Mouse (Mus musculus): ENCODE measurements around the gene Cmss1.

Gene Cmss1

DNA sequence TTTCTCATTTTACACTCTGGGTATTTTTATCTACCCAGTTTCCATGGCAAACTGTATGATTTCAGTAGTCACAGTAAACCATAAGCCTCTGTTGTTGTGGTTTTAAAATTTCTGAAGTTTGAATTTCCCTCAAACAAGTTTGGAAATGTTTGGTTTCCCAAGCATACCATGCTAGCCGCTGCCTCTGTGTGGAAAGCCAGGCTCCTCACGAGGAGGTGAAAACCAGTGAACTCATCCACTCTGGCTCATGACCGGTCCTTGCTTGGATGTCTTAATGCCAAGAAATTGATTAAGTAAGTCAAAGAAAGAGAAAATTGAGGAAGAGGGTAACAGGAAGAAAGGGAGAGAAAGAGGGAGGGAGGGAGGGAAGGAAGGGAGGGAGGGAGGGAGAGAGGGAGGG is 48.4 kb downstream of the Cmss1 start:
- no peak for DNase-seq (ENCODE audit: low read depth)

GRCm38 (mm10) chr16:57556244-57556643 is 50.4 kb downstream of the Cmss1 start:
- DNase-seq (ENCODE audit: low read depth) = no peak

GRCm38 (mm10) chr16:57555667-57556066 is 51.0 kb downstream of the Cmss1 start:
- DNase-seq (ENCODE audit: low read depth) = no peak

GRCm38 (mm10) chr16:57554886-57555400 is 51.7 kb downstream of the Cmss1 start:
- DNase-seq (ENCODE audit: low read depth) = no peak

DNA sequence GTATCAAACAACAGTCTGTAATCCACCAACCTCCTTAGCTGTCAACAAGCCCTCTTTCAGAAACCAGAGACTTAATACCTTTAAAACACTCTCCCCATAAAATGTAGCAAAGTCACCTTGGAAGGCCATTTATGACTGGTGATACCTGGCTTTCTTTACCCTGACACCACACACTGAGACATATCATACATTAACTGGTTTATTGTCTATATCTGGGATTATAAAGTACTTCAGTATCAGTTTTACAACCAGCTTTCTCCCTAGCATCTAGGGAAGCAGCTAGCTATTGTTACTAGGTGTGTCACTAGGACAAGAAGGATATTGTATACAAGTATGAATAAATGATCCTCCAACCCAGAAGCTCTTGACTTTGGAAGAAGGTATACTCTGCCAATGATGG is 53.4 kb downstream of the Cmss1 start:
- no peak for DNase-seq (ENCODE audit: low read depth)

- no peak for DNase-seq (ENCODE audit: low read depth)
Measured at GRCm38 (mm10) chr16:57552709-57553108, 54.0 kb downstream of the Cmss1 start.

DNA sequence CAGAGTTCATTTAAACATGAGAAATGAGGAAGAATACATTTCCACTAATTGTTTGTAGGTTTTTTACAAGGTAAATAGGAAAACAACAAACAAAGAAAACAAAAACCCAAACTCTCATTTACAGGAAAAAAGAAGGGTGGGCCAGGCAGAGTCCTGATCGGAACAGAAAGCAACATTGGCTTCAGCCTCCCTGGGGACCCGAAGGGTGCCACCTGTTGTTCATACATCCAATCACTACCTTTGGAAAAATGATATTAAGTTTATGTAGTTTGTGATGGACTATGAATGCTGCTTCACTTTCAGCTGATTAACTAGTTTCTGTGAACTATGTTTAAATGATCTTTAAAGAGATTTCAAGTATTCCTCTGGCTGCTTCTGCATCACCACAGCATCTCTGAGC is 55.0 kb downstream of the Cmss1 start:
- DNase-seq (ENCODE audit: low read depth) = no peak

DNA sequence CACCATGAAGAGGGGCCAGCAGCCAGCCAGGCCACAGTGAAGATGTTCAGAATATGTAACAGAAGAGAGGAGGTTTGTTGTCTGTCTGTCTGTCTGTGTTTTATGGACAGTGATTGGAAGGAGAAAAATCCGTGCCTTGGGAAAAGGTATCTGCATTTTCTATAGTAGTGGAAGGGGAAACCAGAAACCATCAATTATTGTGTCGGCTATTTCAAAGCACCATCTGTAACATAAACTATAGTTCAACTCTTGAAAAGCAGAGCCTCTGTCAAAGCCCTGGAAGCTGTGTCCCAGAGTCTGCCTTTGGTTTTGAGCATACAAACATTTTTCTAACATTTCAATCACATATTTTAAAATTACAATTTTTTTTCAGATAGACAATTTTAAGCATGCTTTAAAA is 55.8 kb downstream of the Cmss1 start:
- no peak for DNase-seq (ENCODE audit: low read depth)

DNA sequence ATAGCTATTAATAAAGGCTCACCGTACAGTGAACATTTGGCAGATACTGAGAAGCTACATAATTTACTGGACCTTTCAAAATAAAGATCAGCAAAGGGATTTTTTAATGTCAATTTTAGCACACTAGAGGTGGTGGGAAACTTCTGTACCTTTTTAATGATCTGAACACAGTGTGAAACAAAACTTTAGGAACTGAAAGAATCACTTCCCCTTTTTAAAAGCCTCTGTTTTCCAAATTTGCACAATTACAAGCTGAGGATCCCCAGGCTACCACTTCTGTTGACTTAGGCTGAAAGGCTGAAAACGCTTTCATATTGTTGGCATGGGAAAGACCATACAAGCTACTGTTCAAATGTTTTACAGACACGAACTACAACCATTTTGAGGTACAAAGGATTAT is 56.6 kb downstream of the Cmss1 start:
- peak; percentile 23 for DNase-seq (ENCODE audit: low read depth)

DNA sequence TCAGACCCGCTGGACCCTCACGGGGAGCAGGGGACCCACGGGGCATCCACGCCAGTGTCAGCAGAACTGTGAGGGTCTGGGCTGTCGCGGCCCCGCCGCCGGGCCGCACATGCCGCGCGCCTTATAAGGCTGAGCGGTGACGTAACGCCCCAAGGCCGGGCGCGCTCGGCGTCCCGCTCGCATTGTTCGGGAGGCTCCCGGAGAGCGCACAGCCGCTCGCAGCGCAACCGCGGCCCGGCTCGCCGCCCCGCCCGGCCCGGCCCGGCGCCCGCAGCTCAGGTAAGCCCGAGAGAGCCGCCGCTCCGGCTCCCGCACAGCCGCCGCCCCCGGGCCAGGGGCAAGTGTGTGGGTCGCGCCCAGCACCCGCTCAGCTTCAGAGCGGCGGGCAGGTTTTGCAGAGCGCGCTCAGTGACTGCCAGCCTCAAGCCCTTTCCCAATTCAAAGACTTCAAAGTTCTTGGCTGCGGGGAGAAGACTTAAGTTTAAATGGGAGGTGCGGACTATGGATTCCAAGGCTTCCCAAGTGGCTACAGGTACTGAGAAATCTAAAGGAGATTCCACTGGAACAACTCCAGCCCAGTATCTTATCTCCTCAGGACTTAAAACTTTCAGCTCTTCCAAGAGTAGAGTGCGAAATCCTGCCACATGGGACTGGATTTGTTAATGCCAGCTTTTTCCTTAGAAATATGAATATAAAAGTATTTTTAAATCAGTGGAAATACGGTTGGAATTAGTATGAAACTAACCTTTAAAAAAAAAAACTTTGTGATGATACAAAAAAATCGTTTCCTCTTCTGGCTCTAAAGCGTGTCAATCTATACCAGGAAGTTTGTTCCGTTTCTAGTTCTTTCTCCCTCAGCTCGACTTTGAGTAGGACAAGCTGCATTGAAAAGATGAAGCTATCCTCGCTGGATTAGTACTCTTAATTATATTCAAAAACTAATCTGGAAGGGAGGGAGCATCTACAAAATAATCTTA is 57.3 kb downstream of the Cmss1 start:
- peak; percentile 77 for DNase-seq (ENCODE audit: low read depth)

DNA sequence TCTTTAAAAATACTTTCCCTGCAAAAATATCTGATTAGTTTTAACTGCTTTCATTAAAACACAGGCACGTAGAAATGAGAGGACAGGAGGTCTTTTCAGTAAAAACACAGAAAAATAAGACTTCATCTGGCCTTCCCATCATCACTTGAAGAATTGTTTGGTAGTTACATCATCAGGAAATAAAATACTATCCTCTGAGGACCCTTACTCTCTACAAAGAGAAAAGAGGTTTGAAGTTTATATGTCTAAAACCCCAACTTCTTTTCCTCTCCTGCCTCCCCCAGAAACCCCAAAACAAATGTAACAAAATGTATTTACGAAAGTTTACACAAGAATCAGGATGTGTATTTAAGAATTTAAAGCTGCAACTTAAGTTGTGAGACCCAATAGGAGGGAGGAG is 58.1 kb downstream of the Cmss1 start:
- DNase-seq (ENCODE audit: low read depth) = no peak

- no peak for DNase-seq (ENCODE audit: low read depth)
Measured at GRCm38 (mm10) chr16:57546355-57546754, 60.3 kb downstream of the Cmss1 start.

DNA sequence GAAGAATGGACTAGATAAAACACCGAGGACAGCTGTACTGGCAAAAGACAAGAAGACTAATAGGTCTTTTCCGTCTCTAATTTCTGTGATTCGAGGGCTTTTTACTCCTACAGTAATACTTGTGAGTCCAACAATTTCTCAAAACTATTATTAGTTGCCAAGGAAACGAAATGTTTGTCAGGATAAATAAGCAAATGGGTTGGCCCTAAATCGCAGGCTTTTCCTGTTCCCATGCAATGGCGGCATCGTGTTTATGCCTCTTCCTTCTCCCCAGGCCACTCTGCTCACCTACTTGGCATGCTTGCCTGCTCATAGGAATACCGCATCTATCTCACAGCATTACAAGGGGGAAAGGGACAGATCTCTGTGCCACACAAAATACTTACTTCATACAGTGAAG is 62.2 kb downstream of the Cmss1 start:
- DNase-seq (ENCODE audit: low read depth) = no peak

GRCm38 (mm10) chr16:57543243-57543642 is 63.4 kb downstream of the Cmss1 start:
- no peak for DNase-seq (ENCODE audit: low read depth)

- DNase-seq (ENCODE audit: low read depth) = no peak
Measured at GRCm38 (mm10) chr16:57536511-57536910, 70.2 kb downstream of the Cmss1 start.

GRCm38 (mm10) chr16:57534811-57535210 is 71.9 kb downstream of the Cmss1 start:
- DNase-seq (ENCODE audit: low read depth) = no peak

DNA sequence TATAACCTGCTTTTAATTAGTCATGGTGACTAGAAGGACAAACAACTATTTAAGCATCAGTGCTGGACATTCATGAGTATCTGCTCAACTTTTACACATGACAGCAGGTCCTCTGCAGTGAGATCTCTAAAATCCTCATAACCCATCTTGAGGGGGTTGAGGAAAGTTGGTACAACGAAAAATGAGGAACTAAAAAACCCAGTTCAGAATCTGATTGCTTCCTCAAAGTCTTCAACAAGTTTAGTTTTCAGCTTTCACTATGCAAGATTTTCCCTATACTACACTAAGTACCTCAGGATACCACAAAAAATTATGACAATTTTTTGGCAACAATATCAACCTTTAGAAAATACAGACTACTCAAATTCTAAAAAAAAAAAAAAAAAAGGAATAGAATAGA is 72.3 kb downstream of the Cmss1 start:
- DNase-seq (ENCODE audit: low read depth) = no peak

GRCm38 (mm10) chr16:57532081-57532493 is 74.6 kb downstream of the Cmss1 start:
- no peak for DNase-seq (ENCODE audit: low read depth)

- DNase-seq (ENCODE audit: low read depth) = no peak
Measured at GRCm38 (mm10) chr16:57530547-57530946, 76.1 kb downstream of the Cmss1 start.

- DNase-seq (ENCODE audit: low read depth) = no peak
Measured at GRCm38 (mm10) chr16:57528457-57528856, 78.2 kb downstream of the Cmss1 start.

DNA sequence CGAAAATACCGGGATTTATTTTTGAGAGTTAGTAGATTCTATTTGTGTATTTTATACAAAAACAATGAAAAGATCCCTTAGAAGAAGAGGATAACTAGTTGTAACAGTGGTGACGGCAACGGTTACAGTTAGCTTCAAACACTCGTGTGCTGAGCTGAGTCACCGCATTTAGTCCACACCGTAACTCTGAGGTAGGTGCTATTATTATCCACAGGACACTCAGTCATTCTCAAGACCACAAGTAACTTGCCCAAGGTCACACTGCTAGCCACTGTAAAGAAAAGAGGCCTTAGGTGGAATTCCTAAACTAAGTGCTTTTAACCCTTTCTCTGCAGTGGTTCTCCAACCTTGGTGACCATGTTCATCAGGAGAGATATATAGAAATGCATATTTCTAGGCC is 79.8 kb downstream of the Cmss1 start:
- DNase-seq (ENCODE audit: low read depth) = no peak

DNA sequence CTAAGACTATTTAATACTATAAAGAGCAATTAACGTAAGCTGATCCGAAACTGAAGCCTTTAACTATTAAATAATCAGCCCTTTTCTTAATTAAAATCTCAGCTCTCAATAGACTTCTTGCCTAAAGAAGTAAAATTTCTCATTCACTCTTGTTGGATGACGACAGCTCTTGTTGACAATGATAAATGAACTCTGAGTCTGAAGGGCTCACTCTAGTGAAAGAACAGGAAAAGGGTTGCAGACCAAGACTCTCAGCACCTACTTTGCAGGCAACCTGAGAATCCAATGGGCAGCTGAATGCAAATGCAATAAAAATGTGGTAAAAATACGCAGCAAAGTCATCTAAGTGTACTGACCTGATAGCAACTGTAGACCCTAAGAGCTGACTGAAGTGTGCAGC is 81.2 kb downstream of the Cmss1 start:
- no peak for DNase-seq (ENCODE audit: low read depth)

DNA sequence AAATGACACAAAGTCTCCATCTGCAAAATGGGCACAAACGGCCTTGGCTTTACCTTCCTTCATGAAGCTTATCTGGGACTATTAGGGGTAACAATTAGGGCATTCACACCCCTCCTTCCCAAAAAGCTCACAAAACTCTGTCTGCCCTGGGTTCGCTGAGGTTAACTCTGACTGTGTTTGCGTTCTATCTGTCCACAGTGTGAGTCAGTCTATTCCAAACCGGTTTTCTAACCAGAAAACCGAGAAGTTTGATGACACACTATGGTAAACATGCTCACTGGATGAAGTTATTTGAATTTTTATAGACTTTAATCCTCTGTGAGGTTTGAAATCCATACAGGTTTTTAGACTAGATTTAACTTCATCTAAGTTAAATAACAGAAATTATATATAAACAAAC is 81.6 kb downstream of the Cmss1 start:
- DNase-seq (ENCODE audit: low read depth) = no peak

DNA sequence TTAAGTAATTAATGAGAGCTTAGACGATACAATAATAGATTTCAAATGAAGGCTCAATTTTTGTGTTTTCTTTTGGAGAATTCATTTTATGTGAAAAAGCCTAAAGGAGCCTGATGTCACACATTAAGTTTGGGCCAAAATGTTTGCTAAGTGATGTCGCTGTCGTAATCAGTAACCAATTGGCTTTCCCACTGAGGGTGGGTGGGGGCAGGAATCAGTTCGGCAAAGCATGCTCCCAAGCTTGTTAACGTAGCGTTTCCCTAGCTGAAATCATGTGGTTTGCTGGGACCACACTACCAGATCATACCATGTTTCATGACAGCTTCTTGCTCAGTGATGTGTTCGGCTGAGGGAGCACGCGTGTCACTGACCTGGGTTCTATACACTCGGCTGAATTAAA is 91.0 kb downstream of the Cmss1 start:
- DNase-seq (ENCODE audit: low read depth) = no peak

All from induced T-regulatory cell, adult 2 months (primary cell).